ENCODE assay signal across 8 mouse cellular contexts in genomic region chr9:110134176-110134575, GRCm38 (mm10). TPM values are rescaled to one million over a fixed set of nuclear protein-coding genes. Genes with fewer than 3 reads are reported as not detected.
DNase-seq lines count a peak whose midpoint lies in the region; ATAC-seq and TF ChIP-seq lines count a peak whose summit lies in the region.

No protein-coding gene starts in this region.

- no peak for TF ChIP-seq POLR2A in bone marrow macrophage, adult 2 months (IDR thresholded peaks at IDR 0.05; ENCODE audit: borderline replicate concordance, low read depth, low read length)

- no peak for ATAC-seq in lung, embryonic 14.5 days (ENCODE audit: insufficient read depth)
- no peak for ATAC-seq in hindbrain, embryonic 13.5 days (ENCODE audit: low FRiP score)
- no peak for ATAC-seq in neural tube, embryonic 12.5 days (ENCODE audit: low FRiP score, low read depth)

- H3K27me3 ChIP-seq in lung, embryonic 14.5 days (ENCODE audit: insufficient read depth, low read length): no peaks in the 10 kb centered on the region
- no peaks in the 10 kb centered on the region for H3K27me3 ChIP-seq in hindbrain, embryonic 13.5 days
- no peaks in the 10 kb centered on the region for H3K27me3 ChIP-seq in neural tube, embryonic 12.5 days (replicated peaks)

- peaks cover 37% of the 10 kb centered on the region for H3K36me3 ChIP-seq in lung, embryonic 14.5 days (ENCODE audit: insufficient read depth)
- peaks cover 24% of the 10 kb centered on the region for H3K36me3 ChIP-seq in hindbrain, embryonic 13.5 days
- H3K36me3 ChIP-seq in neural tube, embryonic 12.5 days: peaks cover 35% of the 10 kb centered on the region

- no peak overlapping the region for H3K4me3 ChIP-seq in lung, embryonic 14.5 days (ENCODE audit: low read depth, low read length)
- no peak overlapping the region for H3K4me3 ChIP-seq in bone marrow macrophage, adult 2 months (ENCODE audit: insufficient read depth, low read length)
- H3K4me3 ChIP-seq in hindbrain, embryonic 13.5 days: peak overlapping the region; percentile 84
- H3K4me3 ChIP-seq in neural tube, embryonic 12.5 days: no peak overlapping the region

- H3K4me2 ChIP-seq in lung, embryonic 14.5 days: peak overlapping the region; percentile 68; the same call in 1 of the 2 replicates
- H3K4me2 ChIP-seq in hindbrain, embryonic 13.5 days: peak overlapping the region; percentile 62
- H3K4me2 ChIP-seq in neural tube, embryonic 12.5 days (replicated peaks): peak overlapping the region; percentile 68

- H3K4me1 ChIP-seq in lung, embryonic 14.5 days (ENCODE audit: insufficient read depth): peaks cover 5% of the 10 kb centered on the region; the same call in 1 of the 2 replicates
- H3K4me1 ChIP-seq in bone marrow macrophage, adult 2 months (ENCODE audit: control insufficient read depth, insufficient read depth, low read length): peaks cover 24% of the 10 kb centered on the region
- H3K4me1 ChIP-seq in hindbrain, embryonic 13.5 days (replicated peaks): peaks cover 44% of the 10 kb centered on the region
- H3K4me1 ChIP-seq in neural tube, embryonic 12.5 days: peaks cover 26% of the 10 kb centered on the region

- no peaks in the 10 kb centered on the region for H3K9me3 ChIP-seq in lung, embryonic 14.5 days (ENCODE audit: low read depth, low read length)
- H3K9me3 ChIP-seq in hindbrain, embryonic 13.5 days: no peaks in the 10 kb centered on the region
- no peaks in the 10 kb centered on the region for H3K9me3 ChIP-seq in neural tube, embryonic 12.5 days

- no peak for DNase-seq in lung, embryonic 14.5 days
- no peak for DNase-seq in lung, adult 18-20 months
- no peak for DNase-seq in adrenal gland, postnatal 36 days
- no peak for DNase-seq in layer of hippocampus, postnatal 25 days (ENCODE audit: extremely low spot score in 1 of 2, low spot score in 1 of 2)
- DNase-seq in layer of hippocampus, adult 8-10 months (ENCODE audit: low spot score in 2 of 2): no peak

- peak; percentile 29 for TF ChIP-seq CTCF in lung, embryonic 14.5 days (IDR thresholded peaks at IDR 0.05; ENCODE audit: low read depth)
- peak; percentile 55 for TF ChIP-seq CTCF in bone marrow macrophage, adult 2 months (IDR thresholded peaks at IDR 0.05; ENCODE audit: low read depth, low read length)

- no peak overlapping the region for H3K9ac ChIP-seq in lung, embryonic 14.5 days
- H3K9ac ChIP-seq in hindbrain, embryonic 13.5 days: no peak overlapping the region
- no peak overlapping the region for H3K9ac ChIP-seq in neural tube, embryonic 12.5 days

- 72% methylated on average over 5 of the region's 5 CpGs for WGBS in lung, embryonic 14.5 days
- WGBS in hindbrain, embryonic 13.5 days: 80% methylated on average over 5 of the region's 5 CpGs
- WGBS in neural tube, embryonic 12.5 days: 82% methylated on average over 5 of the region's 5 CpGs

- no peak overlapping the region for H3K27ac ChIP-seq in lung, embryonic 14.5 days (ENCODE audit: low read depth)
- no peak overlapping the region for H3K27ac ChIP-seq in bone marrow macrophage, adult 2 months (ENCODE audit: insufficient read depth, low read depth, low read length)
- H3K27ac ChIP-seq in hindbrain, embryonic 13.5 days: no peak overlapping the region
- H3K27ac ChIP-seq in neural tube, embryonic 12.5 days: no peak overlapping the region

RNA-seq across cellular contexts. Expression of gene Dhx30, which starts 16.5 kb away (rescaled TPM):
- 124 and 137 TPM in 2 replicates for polyA plus RNA-seq in lung, embryonic 14.5 days (2014; fragmentation: Nextera tagmentation; extraction: Ambion mirVana)
- 44.1 and 50.5 TPM in 2 replicates for polyA plus RNA-seq in bone marrow macrophage, adult 2 months (2012; ENCODE audit: insufficient read depth, insufficient read length, missing spikeins)
- polyA plus RNA-seq in hindbrain, embryonic 13.5 days (2015; fragmentation: Nextera tagmentation; extraction: Ambion mirVana): 186 and 189 TPM in 2 replicates
- 200 and 203 TPM in 2 replicates for polyA plus RNA-seq in neural tube, embryonic 12.5 days (2016; fragmentation: Nextera tagmentation; extraction: Ambion mirVana)
- 100 to 1,000 TPM in 1 of 2 experiments, 10 to 100 TPM in 1; 99.2 to 103 TPM for total RNA-seq in adrenal gland, postnatal 36 days (2021)
- 100 to 1,000 TPM; 161 to 170 TPM for total RNA-seq in layer of hippocampus, postnatal 25 days (2021)
- total RNA-seq in layer of hippocampus, adult 8-10 months (2022): 100 to 1,000 TPM; 156 to 177 (median 173) TPM

RNA-seq across cellular contexts. Expression of gene Smarcc1, which starts 16.7 kb away (rescaled TPM):
- 160 TPM in 2 replicates for polyA plus RNA-seq in lung, embryonic 14.5 days (2014; fragmentation: Nextera tagmentation; extraction: Ambion mirVana)
- 29.7 and 31.9 TPM in 2 replicates for polyA plus RNA-seq in bone marrow macrophage, adult 2 months (2012; ENCODE audit: insufficient read depth, insufficient read length, missing spikeins)
- 133 and 135 TPM in 2 replicates for polyA plus RNA-seq in hindbrain, embryonic 13.5 days (2015; fragmentation: Nextera tagmentation; extraction: Ambion mirVana)
- 172 and 185 TPM in 2 replicates for polyA plus RNA-seq in neural tube, embryonic 12.5 days (2016; fragmentation: Nextera tagmentation; extraction: Ambion mirVana)
- 10 to 100 TPM; 48.3 to 59.4 TPM for total RNA-seq in adrenal gland, postnatal 36 days (2021)
- 10 to 100 TPM; 54.6 to 65.9 TPM for total RNA-seq in layer of hippocampus, postnatal 25 days (2021)
- 10 to 100 TPM; 50.9 to 70.5 (median 62.2) TPM for total RNA-seq in layer of hippocampus, adult 8-10 months (2022)
